Mouse (Mus musculus): ENCODE measurements at regions not wholly inside any gene's neighbourhood (a gene's known extent, or its start where the extent isn't known, plus 50 kb on each side); places are given as distances from the start of the nearest gene placed in this dataset.

DNA sequence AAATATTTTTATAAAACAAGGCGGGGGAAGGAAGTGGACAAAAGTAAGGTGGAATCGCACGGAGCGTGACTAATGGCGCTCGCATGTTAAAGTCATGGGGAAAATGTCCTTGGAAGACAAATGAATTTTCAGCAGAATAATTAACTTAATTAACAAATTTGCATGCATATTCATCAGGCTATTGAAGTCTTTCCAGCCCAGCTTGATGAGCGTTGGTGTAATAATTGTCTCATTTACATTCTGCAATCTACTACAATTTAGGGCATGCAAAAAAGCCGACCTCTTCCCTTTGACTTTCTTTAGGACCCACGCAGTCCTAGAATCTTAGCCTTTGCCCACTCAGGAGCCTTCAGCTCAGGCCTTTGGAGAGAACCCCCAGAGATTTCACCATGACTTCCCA lies 101.5 kb downstream of the Neurod6 start:
- no peak for TF ChIP-seq CTCF (IDR thresholded peaks at IDR 0.05; ENCODE audit: low read depth)
- no peak for TF ChIP-seq EP300 (IDR thresholded peaks at IDR 0.05; ENCODE audit: low read depth)
